Mouse (Mus musculus) hindbrain, embryonic 13.5 days (tissue): Measurements from ENCODE around the gene Lekr1. TPM values are rescaled to one million over a fixed set of nuclear protein-coding genes. Genes with fewer than 3 reads are reported as not detected.
A peak's percentile ranks its signal among the peaks of the same experiment; 100 is the strongest.

Experiments used
- ATAC-seq: fragments of 200-750 bp; cut with Nextera tagmentation; 2 replicates; pipeline ENCODE4 v1.8.0; 2017; ENCODE audit warnings: moderate TSS enrichment; ENCODE audit not compliant: low FRiP score
- H3K27ac ChIP-seq: fragments of 300-500 bp; sonication (generic); 2 replicates; pipeline ENCODE4 v1.5.1; 2015; ENCODE audit warnings: inconsistent platforms, mild to moderate bottlenecking, moderate library complexity
- H3K27me3 ChIP-seq: fragments of 300-500 bp; sonication (generic); 2 replicates; pipeline ENCODE4 v1.6.1; 2015; ENCODE audit warnings: mild to moderate bottlenecking, inconsistent platforms
- H3K36me3 ChIP-seq: fragments of 300-500 bp; sonication (generic); 2 replicates; pipeline ENCODE4 v1.6.1; 2015; ENCODE audit warnings: mild to moderate bottlenecking, inconsistent platforms
- H3K4me1 ChIP-seq: fragments of 300-500 bp; sonication (generic); replicated peaks from 2 replicates; pipeline ENCODE4 v1.6.1; 2015; ENCODE audit warnings: inconsistent platforms
- H3K4me2 ChIP-seq: fragments of 300-500 bp; sonication (generic); 2 replicates; pipeline ENCODE4 v1.6.1; 2015; ENCODE audit warnings: inconsistent platforms, mild to moderate bottlenecking, moderate library complexity
- H3K4me3 ChIP-seq: fragments of 300-500 bp; sonication (generic); 2 replicates; pipeline ENCODE4 v1.5.1; 2015; ENCODE audit warnings: mild to moderate bottlenecking, inconsistent platforms
- H3K9ac ChIP-seq: fragments of 300-500 bp; sonication (generic); 2 replicates; pipeline ENCODE4 v1.6.1; 2015; ENCODE audit warnings: mild to moderate bottlenecking, inconsistent platforms
- H3K9me3 ChIP-seq: fragments of 300-500 bp; sonication (generic); 2 replicates; pipeline ENCODE4 v1.6.1; 2016; ENCODE audit warnings: inconsistent platforms
- WGBS: fragments of 180-500 bp; shearing (Covaris S2); methylation state at CpG from one replicate; pipeline ENCODE4 v1.1.7; 2015; 5-methylcytosine and 5-hydroxymethylcytosine counted together
- polyA plus RNA-seq: library from polyadenylated mRNA; unstranded; fragments of >200 nt; fragmentation: Nextera tagmentation; extraction: Ambion mirVana; gene quantifications from 2 replicates; pipeline ENCODE4 v1.2.1, GENCODE M21; 2015

Lekr1 gene
- polyA plus RNA-seq, 1 experiment from 2014 or later, result 8.6 TPM

DNA sequence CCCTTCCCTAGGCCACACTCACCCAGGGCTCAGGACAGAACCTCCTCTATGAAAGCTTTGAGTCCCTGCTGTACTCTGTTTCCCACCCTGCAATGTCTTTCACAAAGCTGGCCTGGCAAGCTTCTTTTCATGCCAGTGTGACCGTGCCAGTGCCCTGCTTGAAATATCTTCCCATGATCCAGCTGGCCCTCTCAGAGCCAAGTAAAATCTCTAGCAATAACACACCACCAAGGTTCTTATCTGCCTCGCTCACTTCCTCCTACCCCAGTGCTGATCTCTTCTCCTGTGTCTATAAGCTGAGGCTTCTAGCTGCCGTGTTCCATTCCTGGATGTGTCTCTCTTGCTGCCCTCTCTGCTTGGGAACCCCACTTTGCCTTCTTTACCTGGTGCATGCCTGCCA, 162.0 kb downstream of the Lekr1 start:
- Histone ChIP-seq H3K9me3 (no peaks in the 10 kb centered on the region), H3K27me3 (no peaks in the 10 kb centered on the region), H3K9ac (no peak overlapping the region), H3K4me1 (peaks cover 9% of the 10 kb centered on the region), H3K27ac (no peak overlapping the region), H3K4me2 (no peak overlapping the region), H3K4me3 (no peak overlapping the region), H3K36me3 (no peaks in the 10 kb centered on the region)
- WGBS, result 80% methylated on average over 3 of the region's 3 CpGs
- ATAC-seq, result no peak

DNA sequence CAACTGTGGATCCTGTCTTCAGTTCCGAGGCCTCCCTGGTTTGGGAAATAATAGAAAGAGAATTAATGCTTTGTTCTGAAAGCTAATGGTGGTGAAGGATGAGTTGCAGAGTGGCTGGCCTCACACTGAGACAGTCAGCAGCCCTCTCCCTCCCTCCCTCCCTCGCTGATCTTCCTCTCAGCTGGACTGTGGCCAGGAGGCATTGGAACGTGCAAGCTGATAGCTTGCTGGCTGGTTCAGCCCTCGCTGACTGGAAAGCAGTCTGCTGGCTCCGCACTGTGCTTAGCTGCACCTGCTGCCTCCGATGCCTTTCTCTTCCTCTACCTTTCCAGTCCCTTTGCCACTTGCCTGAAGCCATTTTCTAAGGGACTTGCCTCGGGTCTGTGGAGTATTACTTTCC, 163.2 kb downstream of the Lekr1 start:
- no peak overlapping the region for H3K4me3 ChIP-seq
- no peaks in the 10 kb centered on the region for H3K9me3 ChIP-seq
- 15% methylated on average over 7 of the region's 7 CpGs for WGBS
- ATAC-seq, result peak; percentile 91
- H3K9ac ChIP-seq, result no peak overlapping the region
- no peak overlapping the region for H3K27ac ChIP-seq
- H3K4me1 ChIP-seq, result peaks cover 9% of the 10 kb centered on the region
- H3K27me3 ChIP-seq, result no peaks in the 10 kb centered on the region
- no peaks in the 10 kb centered on the region for H3K36me3 ChIP-seq
- 0 out of 2 replicates have a peak overlapping the region, but pooled peaks have one; percentile 11 for H3K4me2 ChIP-seq

DNA sequence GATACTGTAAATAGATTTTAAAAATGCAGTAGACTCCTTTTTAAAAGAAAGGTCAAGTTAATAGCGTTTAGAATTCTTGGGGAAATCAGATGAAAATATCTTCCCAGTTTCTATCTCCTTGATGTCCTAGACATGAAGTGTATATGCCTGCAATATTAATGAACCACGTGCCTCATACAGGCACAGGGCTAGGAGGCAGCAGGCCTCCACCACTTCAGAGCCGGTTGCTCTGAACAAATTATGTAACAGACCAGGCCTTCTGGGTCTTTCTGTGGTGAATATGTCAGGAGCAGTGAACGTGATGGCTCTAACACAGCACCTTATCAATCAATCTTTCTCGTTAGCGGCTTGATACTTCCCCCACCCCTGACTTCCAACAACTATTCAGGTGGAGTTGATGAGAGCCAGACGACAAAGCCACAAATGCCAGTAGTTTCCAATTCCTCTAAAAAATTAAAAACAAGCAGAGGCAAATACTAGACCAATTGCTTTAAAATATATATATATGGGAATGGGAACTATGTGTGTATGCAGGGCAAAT, 164.0 kb downstream of the Lekr1 start:
- 66% methylated on average over 7 of the region's 7 CpGs for WGBS
- Histone ChIP-seq H3K4me2 (no peak overlapping the region), H3K4me3 (no peak overlapping the region), H3K27ac (no peak overlapping the region), H3K36me3 (no peaks in the 10 kb centered on the region), H3K9ac (no peak overlapping the region), H3K4me1 (peaks cover 9% of the 10 kb centered on the region), H3K27me3 (no peaks in the 10 kb centered on the region), H3K9me3 (no peaks in the 10 kb centered on the region)
- no peak for ATAC-seq

DNA sequence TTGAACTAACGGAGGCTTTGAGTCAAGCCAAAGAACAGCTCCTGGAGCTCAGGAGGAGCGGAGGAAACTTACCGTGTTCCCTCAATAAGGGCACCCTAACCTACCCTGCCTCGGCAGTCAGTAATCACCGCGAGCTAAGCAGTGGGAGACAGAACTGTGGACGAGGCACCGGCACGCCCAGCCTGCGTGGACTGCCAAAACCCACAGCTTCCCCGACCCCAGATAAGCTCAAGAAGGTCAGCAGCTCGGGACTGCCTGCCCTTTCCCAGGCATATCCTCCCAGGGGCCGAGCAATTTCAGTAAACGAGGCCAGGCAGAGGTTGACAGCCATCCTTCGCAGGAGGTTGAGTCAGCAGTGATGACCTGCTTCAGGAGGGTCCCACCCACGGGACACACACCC, 164.8 kb downstream of the Lekr1 start:
- peaks cover 9% of the 10 kb centered on the region for H3K4me1 ChIP-seq
- no peaks in the 10 kb centered on the region for H3K27me3 ChIP-seq
- no peak for ATAC-seq
- no peak overlapping the region for H3K27ac ChIP-seq
- no peak overlapping the region for H3K4me2 ChIP-seq
- WGBS, result 53% methylated on average over 16 of the region's 16 CpGs
- no peaks in the 10 kb centered on the region for H3K9me3 ChIP-seq
- H3K4me3 ChIP-seq, result no peak overlapping the region
- no peaks in the 10 kb centered on the region for H3K36me3 ChIP-seq
- H3K9ac ChIP-seq, result no peak overlapping the region

DNA sequence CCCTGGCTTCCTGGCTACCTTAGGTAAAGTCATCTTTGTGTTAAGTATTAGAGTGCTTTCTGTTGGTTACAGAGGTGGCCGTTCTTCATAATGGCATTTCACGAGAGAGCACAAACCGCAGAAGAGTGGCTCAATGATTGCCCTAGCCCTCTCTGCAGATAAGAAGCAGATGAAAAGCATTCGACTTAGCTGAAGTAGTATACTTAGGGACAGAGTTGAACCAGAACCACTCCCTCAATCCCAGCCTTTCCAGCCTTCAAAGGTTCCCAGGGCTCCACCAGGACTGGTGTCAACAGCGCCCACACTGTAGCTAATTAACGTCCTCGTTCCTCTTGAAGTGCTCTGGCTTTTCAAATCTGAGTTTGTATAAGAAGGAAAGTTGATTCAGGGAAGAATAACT, 166.4 kb downstream of the Lekr1 start:
- Histone ChIP-seq H3K27ac (no peak overlapping the region), H3K4me1 (peaks cover 9% of the 10 kb centered on the region), H3K9me3 (no peaks in the 10 kb centered on the region), H3K9ac (no peak overlapping the region), H3K4me2 (no peak overlapping the region), H3K36me3 (no peaks in the 10 kb centered on the region), H3K4me3 (no peak overlapping the region), H3K27me3 (no peaks in the 10 kb centered on the region)
- 78% methylated on average over 7 of the region's 7 CpGs for WGBS
- no peak for ATAC-seq

DNA sequence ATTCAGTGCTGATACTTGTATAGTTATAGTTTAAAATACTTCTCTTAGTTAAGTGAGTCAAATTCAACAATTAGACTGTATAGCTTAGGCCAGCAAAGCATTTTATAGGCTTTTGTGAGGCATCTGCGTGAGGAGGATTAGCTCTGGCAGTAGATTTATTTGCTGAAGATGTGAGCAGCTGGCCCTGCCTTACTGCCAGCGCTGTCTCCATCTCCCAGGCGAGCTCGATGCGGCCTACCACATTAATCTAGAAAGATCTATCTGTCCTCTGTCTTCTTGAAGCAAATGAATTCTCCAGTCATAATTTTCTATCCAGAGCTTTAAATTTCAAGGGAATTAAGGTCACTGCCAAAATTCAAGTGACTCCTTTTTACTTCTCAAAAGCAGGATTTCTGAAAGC, 170.4 kb downstream of the Lekr1 start:
- Histone ChIP-seq H3K4me3 (no peak overlapping the region), H3K4me2 (no peak overlapping the region), H3K36me3 (no peaks in the 10 kb centered on the region), H3K27ac (no peak overlapping the region), H3K27me3 (no peaks in the 10 kb centered on the region), H3K9ac (no peak overlapping the region), H3K9me3 (no peaks in the 10 kb centered on the region), H3K4me1 (no peaks in the 10 kb centered on the region)
- no peak for ATAC-seq
- WGBS, result 66% methylated on average over 5 of the region's 5 CpGs

DNA sequence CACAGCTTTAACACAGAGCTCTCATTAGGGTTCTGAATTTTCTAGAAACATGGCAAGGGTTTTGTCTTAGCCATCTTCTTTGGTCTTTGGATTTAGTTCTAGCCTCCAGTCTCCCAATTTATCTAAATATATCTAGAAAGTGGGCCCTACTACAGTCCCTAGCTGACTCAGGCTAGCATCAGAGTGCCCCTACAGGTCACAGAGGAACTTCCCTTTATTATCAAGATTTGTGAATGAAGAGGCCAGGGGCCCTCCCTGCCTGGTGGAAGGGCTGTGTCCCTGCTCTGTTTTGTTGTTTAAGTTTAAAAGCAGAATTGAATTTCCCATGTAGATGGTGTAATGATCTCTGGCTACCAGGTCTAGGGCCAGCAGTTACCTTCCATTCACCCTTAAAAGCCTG, 173.6 kb downstream of the Lekr1 start:
- no peak overlapping the region for H3K4me2 ChIP-seq
- H3K27ac ChIP-seq, result no peak overlapping the region
- no peak overlapping the region for H3K4me3 ChIP-seq
- H3K9ac ChIP-seq, result no peak overlapping the region
- H3K4me1 ChIP-seq, result no peaks in the 10 kb centered on the region
- no peak for ATAC-seq
- H3K27me3 ChIP-seq, result no peaks in the 10 kb centered on the region
- H3K36me3 ChIP-seq, result no peaks in the 10 kb centered on the region
- H3K9me3 ChIP-seq, result no peaks in the 10 kb centered on the region

DNA sequence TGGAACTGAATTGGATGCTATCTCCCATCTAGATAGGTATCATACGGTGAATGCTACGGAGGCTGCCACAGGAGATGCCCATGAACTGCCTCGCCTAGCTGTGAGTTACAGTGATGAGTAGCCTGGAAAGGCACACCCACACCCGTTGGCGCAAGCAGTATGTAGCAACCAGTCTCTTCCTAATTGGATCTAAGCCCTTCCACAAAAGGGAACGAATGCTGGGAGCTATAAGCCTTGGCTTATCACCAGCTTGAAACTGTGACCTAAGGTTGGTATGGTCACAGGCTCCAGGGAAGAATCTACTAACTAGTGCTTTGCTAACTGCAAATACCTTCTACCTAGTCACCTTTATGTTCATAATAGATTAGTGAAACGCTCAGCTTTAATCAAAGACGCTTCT, 175.1 kb downstream of the Lekr1 start:
- H3K4me2 ChIP-seq, result no peak overlapping the region
- H3K9me3 ChIP-seq, result no peaks in the 10 kb centered on the region
- peaks cover 7% of the 10 kb centered on the region; the same call in 1 of the 2 replicates for H3K4me1 ChIP-seq
- ATAC-seq, result no peak
- H3K27me3 ChIP-seq, result no peaks in the 10 kb centered on the region
- H3K9ac ChIP-seq, result no peak overlapping the region
- WGBS, result 87% methylated on average over 8 of the region's 8 CpGs
- no peak overlapping the region for H3K27ac ChIP-seq
- H3K4me3 ChIP-seq, result no peak overlapping the region
- no peaks in the 10 kb centered on the region for H3K36me3 ChIP-seq

DNA sequence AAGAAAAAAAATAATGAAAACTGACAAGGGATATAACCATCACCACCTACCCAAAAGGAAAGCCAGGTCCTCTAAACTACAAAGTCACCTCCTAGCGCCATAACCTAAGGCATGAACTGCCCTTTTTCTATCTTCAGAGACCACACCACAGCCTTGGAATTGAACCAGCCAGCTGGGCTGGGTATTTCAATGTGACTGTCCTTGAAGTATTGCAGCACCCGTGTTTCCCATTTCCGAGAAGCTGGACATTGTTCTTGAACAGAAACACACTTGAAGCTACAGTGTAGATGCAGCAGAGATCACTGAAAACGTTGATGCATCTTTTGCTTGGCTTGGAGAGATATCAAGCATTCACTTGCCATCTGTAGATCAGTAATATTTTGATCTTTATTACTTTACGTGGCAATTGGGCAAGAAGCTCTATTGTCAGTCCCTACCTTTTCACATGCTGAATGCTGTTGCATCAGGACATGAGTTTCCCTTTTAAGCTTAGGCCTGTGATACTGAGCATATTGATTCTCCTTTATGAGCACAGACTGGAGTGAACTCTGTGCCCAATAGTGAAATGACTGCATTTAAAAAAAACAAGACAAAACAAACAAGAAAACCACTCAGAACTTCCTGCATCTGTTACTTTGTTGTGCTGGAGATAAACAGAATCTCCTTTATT, 176.6 kb downstream of the Lekr1 start:
- no peaks in the 10 kb centered on the region for H3K9me3 ChIP-seq
- H3K4me2 ChIP-seq, result no peak overlapping the region
- H3K4me3 ChIP-seq, result no peak overlapping the region
- 80% methylated on average over 5 of the region's 5 CpGs for WGBS
- ATAC-seq, result no peak
- H3K36me3 ChIP-seq, result no peaks in the 10 kb centered on the region
- no peaks in the 10 kb centered on the region for H3K27me3 ChIP-seq
- H3K27ac ChIP-seq, result no peak overlapping the region
- no peak overlapping the region for H3K9ac ChIP-seq
- peaks cover 7% of the 10 kb centered on the region; the same call in 1 of the 2 replicates for H3K4me1 ChIP-seq

DNA sequence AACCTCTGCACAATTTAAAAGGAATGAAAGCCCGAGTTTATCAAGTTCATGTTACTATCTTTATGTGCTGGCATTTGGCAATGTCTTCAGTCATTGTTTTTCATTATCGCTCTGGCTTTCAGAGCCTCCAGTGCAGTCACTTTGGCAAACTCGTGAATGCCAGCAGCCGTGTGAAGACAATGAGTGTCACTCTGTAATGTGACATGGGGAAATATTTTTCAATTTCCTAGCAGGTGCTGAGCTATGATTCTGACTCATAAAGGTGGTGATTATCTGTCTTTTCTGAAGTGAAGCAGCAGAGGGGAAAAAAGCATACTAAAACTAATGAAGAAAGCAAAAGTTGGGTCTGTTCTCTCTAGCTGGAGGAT, 177.1 kb downstream of the Lekr1 start:
- WGBS, result 48% methylated on average over 4 of the region's 4 CpGs

DNA sequence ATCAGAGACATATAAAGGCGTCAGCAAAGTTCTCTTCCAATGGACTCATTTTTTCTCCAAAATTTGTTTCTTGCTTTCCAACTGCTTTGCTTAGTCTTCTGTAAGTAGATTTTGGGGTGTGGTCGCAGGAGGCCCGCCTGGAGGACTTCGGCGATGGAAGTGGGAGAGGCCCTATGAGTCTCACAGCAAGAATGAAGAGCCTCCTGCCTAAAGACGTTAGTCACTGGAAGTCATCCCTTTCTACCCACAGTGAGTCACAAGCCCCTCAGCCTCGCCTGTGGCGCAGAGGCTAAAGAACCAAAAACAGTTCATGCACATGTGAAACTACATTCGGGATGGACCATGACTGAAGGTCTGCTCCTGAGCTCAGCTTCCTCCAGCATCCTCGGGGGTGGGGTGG, 178.3 kb downstream of the Lekr1 start:
- no peak overlapping the region for H3K4me3 ChIP-seq
- peaks cover 7% of the 10 kb centered on the region; the same call in 1 of the 2 replicates for H3K4me1 ChIP-seq
- H3K36me3 ChIP-seq, result no peaks in the 10 kb centered on the region
- no peak overlapping the region for H3K4me2 ChIP-seq
- H3K9ac ChIP-seq, result no peak overlapping the region
- H3K27me3 ChIP-seq, result no peaks in the 10 kb centered on the region
- H3K9me3 ChIP-seq, result no peaks in the 10 kb centered on the region
- 91% methylated on average over 10 of the region's 10 CpGs for whole genome bisulfite sequencing
- no peak overlapping the region for H3K27ac ChIP-seq
- no peak for ATAC-seq

More for the DNA sequence above, 177.1 kb downstream of the Lekr1 start:
- no peaks in the 10 kb centered on the region for H3K36me3 ChIP-seq
- H3K9me3 ChIP-seq, result no peaks in the 10 kb centered on the region
- ATAC-seq, result no peak
- peaks cover 7% of the 10 kb centered on the region; the same call in 1 of the 2 replicates for H3K4me1 ChIP-seq
- H3K4me2 ChIP-seq, result no peak overlapping the region
- H3K27ac ChIP-seq, result no peak overlapping the region
- no peaks in the 10 kb centered on the region for H3K27me3 ChIP-seq
- no peak overlapping the region for H3K9ac ChIP-seq
- H3K4me3 ChIP-seq, result no peak overlapping the region

DNA sequence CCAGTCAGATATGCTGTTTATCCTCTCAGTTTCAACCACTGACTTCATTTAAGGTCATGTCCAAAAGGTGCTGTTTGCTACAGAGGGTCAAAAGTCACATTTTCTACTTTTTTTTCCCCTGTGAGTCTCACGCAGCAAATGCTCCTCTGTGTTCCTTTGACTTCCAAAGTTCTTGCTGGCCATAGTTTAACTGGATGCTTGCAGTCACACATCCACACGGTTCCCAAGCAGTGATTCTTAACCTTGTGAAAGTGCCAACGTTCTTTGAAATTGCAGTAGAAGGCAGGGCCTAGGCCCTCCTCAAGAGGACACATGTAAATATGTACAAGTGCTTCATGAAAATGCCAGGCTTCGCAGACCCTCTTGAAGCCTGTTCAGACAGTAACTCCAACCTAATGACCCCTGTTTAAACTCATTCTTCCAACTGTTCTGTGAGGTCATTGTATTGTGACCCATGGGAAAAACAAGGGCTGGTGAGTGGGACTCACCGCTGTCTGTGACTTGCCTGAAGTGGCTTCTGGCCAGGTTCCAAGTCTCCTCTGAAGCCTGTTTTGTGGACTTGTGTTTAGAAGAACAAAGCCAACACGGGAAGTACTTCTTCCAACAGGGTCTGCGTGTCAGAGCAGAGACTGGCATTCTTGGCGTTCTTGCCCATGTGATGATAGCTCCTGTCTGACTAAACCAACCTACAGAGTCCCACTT, 179.0 kb downstream of the Lekr1 start:
- Histone ChIP-seq H3K27ac (no peak overlapping the region), H3K36me3 (no peaks in the 10 kb centered on the region), H3K4me1 (peaks cover 7% of the 10 kb centered on the region; the same call in 1 of the 2 replicates), H3K4me2 (no peak overlapping the region), H3K9me3 (no peaks in the 10 kb centered on the region), H3K4me3 (no peak overlapping the region), H3K9ac (no peak overlapping the region), H3K27me3 (no peaks in the 10 kb centered on the region)
- 62% methylated on average over 8 of the region's 8 CpGs for WGBS
- no peak for ATAC-seq
